Mouse (Mus musculus): ENCODE data around the gene Rbm6.

The Rbm6 gene

DNA sequence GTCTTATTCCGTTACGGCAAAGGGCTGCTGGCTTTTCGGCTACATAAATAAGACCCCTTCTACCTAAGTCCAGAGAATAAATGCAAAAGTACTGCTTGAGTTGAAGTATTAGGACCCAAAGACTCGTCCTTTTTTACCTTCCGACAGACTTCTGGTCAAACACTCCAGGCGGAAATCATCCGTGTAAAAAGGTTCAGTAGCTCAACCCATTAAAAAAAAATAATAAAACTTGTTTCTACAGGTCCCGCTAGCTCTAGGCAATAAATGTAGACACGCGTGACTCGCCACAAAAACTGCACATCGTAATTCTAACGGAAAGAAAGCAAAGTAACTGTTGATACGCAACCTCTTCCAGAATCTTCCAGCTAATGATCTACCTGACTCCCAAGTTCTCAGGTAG lies at the start of gene Rbm6:
Gene Rbm6 (minus strand): TSS at position 101 of the 400 bp plus-strand sequence.
- CTCF ChIA-PET, result interaction anchor here in 3 of 4 experiments (0.7 to 2.4 kb wide), 14 partner anchors 15 to 412 kb away, joined by 3 to 8 read pairs (median 4); partner anchors contain the start of genes Amigo3 (in 1 of the 3) and Mon1a (in 1 of the 3)

DNA sequence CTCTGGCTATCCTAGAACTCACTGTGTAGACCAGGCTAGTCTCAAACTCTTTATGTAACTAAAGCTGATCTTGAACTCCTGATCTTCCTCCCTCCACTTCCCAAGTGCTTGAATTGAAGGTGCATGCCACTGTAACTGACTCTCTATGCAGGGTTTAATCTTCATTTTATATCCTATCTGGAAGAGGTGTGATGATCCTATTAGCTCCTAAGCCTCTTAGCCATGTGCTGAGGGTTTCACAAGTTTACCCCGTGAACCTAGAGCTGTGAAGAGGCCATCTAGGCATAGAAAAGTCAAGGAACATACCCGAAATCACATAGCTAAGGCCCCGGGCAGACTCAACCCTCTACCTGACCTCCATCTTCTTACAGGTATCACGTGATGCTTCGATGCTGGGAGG lies 46.4 kb upstream of the Rbm6 start:
- POLR2A ChIA-PET, result interaction anchor here in 3 of 4 experiments (0.6 to 9.2 kb wide), 8 partner anchors 10 to 43 kb away, joined by 3 to 63 read pairs (median 3); partner anchors contain the start of genes Mst1r (in 2 of the 3) and Camkv (in 1 of the 3)

More for the DNA sequence above, at the start of gene Rbm6:
- POLR2A ChIA-PET, result interaction anchor here (0.6 to 3.3 kb wide), 53 partner anchors 9 to 1051 kb away, joined by 3 to 39 read pairs (median 4); partner anchors contain the start of genes Mon1a (in 4 of the 4), Ip6k1 (in 2 of the 4), Apeh (in 1 of the 4) and Gmppb (in 1 of the 4)

DNA sequence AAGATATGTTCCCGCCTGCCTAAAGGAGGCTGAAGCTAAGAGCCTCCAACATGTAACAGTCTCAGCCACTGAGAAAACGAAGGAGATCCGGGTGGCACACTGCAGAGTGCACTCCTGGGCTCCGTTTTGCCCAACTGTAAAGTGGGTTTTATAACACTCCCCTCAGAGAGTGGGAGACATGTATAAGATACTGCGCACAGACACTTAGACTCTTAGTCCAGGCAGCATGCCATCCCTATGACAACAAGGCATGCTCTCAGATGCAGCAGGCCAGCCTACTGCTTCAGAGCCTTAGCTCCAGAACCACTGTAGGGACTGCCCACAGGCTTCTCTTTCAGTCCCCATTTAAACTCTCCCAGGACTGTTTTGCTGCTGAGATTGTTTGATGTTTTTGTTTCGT lies 45.8 kb upstream of the Rbm6 start:
- POLR2A ChIA-PET, result interaction anchor here in 3 of 4 experiments (0.6 to 9.2 kb wide), 6 partner anchors 10 to 44 kb away, joined by 3 to 63 read pairs (median 3); partner anchors contain the start of gene Mst1r (in 1 of the 3)
- CTCF ChIA-PET, result interaction anchor here (0.6 to 6.2 kb wide), 9 partner anchors 12 to 247 kb away, joined by 3 to 38 read pairs (median 4); partner anchors contain the start of gene Mst1r (in 2 of the 4)

More for the DNA sequence above, 46.4 kb upstream of the Rbm6 start:
- CTCF ChIA-PET, result interaction anchor here in 3 of 4 experiments (0.6 to 6.2 kb wide), 8 partner anchors 12 to 175 kb away, joined by 3 to 38 read pairs (median 4); partner anchors contain the start of genes Mst1r (in 2 of the 3) and Apeh (in 1 of the 3)

DNA sequence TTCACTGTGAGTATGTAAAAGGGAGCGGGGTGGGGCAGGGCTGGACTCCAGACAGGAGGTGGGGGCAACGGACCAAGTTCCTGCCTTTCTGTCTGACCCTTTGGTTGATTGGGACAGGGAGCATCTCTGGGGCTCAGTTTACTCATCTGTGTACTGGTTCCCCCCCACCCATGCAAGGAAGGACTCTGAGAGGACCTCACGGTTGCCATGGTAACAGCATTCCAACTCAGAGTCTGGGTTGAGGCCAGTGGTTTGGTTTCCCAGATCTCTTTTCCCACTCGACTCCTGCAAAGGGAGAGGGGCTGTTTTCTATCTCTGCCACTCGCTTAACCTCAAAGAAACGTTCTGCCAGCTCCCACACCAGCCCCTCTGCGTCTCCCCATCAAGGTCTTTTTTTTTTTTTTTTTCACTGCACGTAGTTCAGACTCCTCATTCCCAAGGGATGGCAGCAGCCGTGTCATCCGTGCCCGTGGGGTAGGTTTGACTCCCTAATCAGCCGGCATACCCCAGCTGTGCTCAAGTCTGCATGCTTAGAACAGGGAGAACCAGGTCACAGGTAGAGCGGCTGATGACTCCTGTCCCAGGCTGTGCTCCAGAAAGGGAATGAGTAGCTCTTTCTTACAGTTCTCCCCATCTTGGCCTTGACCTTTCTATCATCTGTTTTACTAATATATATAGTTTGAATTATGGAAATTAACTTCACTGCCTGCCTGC lies 45.0 kb upstream of the Rbm6 start:
- ChIA-PET POLR2A (interaction anchor here in 3 of 4 experiments (0.6 to 9.2 kb wide), 8 partner anchors 8 to 283 kb away, joined by 3 to 63 read pairs (median 3); partner anchors contain the start of genes Gnai2 (in 1 of the 3), Inka1 (in 1 of the 3) and Mst1r (in 1 of the 3)), CTCF (interaction anchor here (0.6 to 6.2 kb wide), 8 partner anchors 12 to 247 kb away, joined by 3 to 38 read pairs (median 4); partner anchors contain the start of gene Mst1r (in 1 of the 4))

DNA sequence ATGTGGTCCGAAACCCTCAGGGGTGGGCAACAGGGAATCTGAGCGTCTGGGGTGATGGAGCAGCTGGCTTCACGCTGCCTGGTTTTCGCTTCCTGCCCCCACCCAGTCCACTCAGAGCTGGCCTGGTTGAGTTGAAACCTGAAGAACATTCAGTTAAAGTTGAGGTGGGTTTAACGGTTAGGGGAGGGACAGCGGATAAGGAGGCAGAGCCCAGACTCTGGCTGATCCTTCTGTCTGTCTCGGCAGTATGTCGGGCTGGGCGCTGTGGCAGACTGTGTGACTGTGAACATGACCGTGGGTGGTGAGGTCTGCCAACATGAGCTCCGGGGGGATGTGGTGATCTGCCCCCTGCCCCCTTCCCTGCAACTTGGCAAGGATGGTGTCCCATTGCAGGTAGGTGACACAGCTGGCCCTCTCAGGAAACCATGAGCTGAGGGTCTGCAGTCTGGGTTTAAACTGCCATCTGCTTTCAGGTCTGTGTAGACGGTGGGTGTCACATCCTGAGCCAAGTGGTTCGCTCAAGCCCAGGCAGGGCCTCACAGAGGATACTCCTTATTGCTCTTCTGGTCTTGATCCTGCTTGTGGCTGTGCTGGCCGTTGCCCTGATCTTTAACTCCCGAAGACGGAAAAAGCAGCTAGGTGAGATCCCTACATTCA lies 41.9 kb upstream of the Rbm6 start:
- ChIA-PET CTCF (interaction anchor here (0.5 to 6.2 kb wide), 14 partner anchors 8 to 222 kb away, joined by 3 to 38 read pairs (median 4); partner anchors contain the start of gene Mst1r (in 1 of the 4)), POLR2A (interaction anchor here in 2 of 4 experiments (0.6 to 1.6 kb wide), 9 partner anchors 8 to 71 kb away, joined by 3 to 4 read pairs (median 3); partner anchors contain the start of genes Inka1 (in 1 of the 2) and Mst1r (in 1 of the 2))

DNA sequence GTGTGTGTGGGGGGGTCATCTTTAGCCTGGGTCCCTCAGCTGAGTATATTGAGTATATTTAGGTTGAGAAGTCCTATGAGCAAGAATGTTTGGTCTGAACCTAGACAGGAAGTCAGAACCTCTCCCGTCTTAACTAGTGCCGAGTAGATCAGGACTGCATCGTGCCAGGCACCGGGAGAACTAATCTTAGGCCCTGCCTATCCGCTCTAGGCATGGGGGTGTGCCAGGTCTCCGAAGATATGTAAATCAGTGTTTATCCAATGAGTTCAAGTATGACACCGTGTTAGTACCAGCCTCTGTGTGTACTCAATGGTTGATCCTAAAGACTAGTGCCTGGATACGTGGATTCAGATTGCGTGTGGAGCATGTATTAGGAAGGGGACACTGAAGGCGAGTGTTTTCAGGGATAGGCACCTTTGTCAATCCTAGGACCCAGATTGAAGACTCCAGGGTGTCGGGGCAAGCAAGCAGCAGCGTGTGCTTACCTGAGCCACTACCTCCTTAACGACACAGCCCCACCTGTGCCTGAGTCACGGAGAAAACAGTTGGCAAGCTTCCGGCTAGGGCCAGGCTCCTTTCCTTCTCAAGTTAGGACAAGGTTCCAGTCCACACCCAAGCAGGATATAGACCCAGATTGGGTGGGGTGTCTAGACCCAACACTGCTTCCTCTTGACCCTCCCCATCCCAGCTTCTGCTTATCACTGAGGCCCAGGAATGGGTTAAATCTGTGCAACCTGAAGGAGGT lies 37.2 kb upstream of the Rbm6 start:
- CTCF ChIA-PET, result interaction anchor here in 2 of 4 experiments (0.9 to 5.8 kb wide), 4 partner anchors 9 to 53 kb away, joined by 3 to 88 read pairs (median 3); no protein-coding TSS in a partner anchor
- POLR2A ChIA-PET, result interaction anchor here in 3 of 4 experiments (0.5 to 5.7 kb wide), 8 partner anchors 9 to 265 kb away, joined by 3 to 63 read pairs (median 3); partner anchors contain the start of gene Amigo3 (in 1 of the 3)

DNA sequence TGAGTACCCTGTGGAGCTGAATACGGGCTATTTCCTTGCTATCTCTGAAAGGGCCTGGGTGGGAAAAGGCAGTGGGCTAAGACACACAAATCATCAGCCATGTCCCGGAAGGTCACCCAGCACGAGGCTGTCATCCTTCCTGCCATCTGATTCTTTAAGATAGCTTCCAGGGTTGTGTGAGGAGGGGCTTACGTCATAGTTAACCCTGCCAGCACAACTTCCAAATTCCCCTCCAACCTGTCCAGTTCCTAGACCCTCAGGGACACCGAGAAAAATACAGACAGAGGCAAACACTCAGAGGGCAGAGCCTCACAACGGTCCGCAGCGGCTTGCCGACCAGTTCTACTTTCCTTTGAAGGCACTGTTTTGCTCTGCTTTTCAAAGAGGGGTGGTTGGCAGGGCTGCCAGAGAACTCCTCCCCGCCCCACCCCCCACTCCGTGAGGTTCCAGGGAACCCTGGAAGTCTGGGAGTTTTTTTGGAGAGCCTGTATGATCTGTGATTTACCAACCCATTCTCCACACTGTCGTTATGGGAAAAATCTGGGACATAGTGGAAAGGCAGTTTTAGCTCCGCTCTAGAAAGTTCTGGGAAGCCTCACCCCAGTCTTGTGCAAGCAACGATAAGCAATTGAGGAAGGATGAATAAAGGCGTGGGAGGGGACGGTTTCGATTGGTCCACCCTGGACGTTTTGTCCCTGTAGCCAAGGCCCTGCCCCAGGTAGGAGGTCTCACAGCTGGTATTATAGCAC lies 35.5 kb upstream of the Rbm6 start:
- ChIA-PET POLR2A (interaction anchor here in 2 of 4 experiments (0.6 to 5.7 kb wide), 12 partner anchors 12 to 192 kb away, joined by 3 to 63 read pairs (median 4); partner anchors contain the start of genes Amigo3 (in 1 of the 2), Gm20661 (in 1 of the 2) and Ip6k1 (in 1 of the 2)), CTCF (interaction anchor here (0.6 to 5.8 kb wide), 11 partner anchors 7 to 316 kb away, joined by 3 to 88 read pairs (median 4); no protein-coding TSS in a partner anchor)

DNA sequence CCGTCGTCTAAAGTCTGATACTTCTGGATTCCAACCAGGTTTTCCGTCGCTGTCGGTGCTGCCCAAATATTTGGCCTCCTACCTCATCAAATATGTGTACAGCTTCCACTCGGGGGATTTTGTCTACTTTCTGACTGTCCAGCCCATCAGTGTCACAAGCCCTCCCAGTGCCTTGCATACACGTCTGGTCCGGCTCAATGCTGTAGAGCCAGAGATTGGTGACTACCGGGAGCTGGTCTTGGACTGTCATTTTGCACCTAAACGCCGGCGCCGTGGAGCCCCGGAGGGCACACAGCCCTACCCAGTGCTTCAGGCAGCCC lies 34.7 kb upstream of the Rbm6 start:
- CTCF ChIA-PET, result interaction anchor here (0.5 to 7.8 kb wide), 20 partner anchors 10 to 1827 kb away, joined by 3 to 139 read pairs (median 5); partner anchors contain the start of genes Amigo3 (in 2 of the 4) and Gmppb (in 1 of the 4)

DNA sequence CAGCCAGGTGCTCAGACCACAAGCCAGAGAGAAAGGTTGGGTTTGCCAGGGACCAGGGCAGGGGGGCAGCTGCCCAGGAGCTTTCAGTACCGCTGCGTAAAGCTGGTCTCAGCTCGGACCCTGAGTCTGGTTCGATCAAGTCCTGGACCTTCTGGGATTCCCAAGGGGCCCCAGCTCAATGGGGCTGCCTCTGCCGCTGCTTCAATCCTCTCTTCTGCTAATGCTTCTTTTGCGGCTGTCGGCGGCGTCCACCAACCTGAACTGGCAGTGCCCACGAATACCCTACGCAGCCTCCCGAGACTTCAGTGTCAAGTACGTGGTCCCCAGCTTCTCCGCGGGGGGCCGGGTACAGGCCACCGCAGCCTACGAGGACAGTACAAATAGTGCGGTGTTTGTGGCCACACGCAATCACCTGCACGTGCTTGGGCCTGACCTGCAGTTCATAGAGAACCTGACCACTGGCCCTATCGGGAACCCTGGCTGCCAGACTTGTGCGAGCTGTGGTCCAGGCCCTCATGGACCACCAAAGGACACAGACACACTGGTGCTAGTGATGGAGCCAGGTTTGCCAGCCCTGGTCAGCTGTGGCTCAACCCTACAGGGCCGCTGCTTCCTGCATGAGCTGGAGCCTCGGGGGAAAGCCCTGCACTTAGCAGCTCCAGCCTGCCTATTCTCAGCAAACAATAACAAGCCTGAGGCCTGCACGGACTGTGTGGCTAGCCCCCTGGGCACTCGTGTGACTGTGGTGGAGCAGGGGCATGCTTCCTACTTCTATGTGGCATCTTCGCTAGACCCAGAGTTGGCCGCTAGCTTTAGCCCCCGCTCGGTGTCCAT lies 34.1 kb upstream of the Rbm6 start:
- ChIA-PET POLR2A (interaction anchor here (0.6 to 5.7 kb wide), 38 partner anchors 8 to 524 kb away, joined by 3 to 63 read pairs (median 4); partner anchors contain the start of genes Amigo3 (in 2 of the 4), Ip6k1 (in 2 of the 4), Rbm6 (in 2 of the 4) and Apeh (in 1 of the 4)), CTCF (interaction anchor here (0.5 to 7.8 kb wide), 43 partner anchors 9 to 1827 kb away, joined by 3 to 139 read pairs (median 4); partner anchors contain the start of genes Amigo3 (in 2 of the 4), Apeh (in 1 of the 4), Bsn (in 1 of the 4) and Gmppb (in 1 of the 4))

More for the DNA sequence above, 34.7 kb upstream of the Rbm6 start:
- POLR2A ChIA-PET, result interaction anchor here in 3 of 4 experiments (0.6 to 5.7 kb wide), 22 partner anchors 13 to 523 kb away, joined by 3 to 63 read pairs (median 4); partner anchors contain the start of genes Ip6k1 (in 2 of the 3), Rbm6 (in 2 of the 3), Amigo3 (in 1 of the 3) and Gm20661 (in 1 of the 3)

DNA sequence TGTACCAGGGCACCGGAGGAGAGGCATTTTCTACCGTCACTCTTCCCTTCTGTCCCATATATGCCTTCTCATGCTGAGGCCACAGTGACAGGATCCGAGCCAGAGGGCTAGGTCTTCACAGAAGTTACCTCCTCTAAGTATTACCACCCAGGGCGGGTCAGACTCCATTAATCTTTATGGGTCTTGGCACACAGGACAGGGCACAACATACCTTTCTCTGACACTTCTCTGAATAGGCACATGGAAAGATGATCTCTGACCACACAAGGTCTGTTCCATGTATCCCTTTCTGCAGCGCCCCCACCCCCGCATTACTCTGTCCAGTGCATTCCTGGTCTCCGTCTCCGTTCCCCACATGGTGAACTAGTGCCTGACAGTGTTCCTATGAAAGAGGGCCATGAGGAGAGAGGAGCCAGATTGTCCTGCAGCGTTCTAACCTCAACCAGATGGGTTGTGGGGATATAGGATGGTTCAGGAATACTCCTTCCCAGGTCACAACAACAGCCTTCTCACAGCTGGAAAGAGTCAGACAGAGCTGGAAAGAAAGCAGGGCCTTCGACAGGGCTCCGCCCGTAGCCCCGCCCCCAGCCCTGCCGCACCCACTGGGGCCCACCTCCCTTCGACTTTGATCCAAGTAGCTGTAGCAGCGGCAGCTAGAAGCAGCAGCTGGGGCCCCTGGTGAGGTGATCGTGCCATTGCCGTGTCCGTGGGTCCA lies 33.4 kb upstream of the Rbm6 start, which contains the start of gene Mst1r:
Gene Mst1r (plus strand): TSS at position 622 of the 715 bp plus-strand sequence.
- POLR2A ChIA-PET, result interaction anchor here in 3 of 4 experiments (0.6 to 5.7 kb wide), 33 partner anchors 9 to 294 kb away, joined by 3 to 63 read pairs (median 4); partner anchors contain the start of genes Amigo3 (in 2 of the 3), Ip6k1 (in 2 of the 3), Rbm6 (in 2 of the 3) and Apeh (in 1 of the 3)
- CTCF ChIA-PET, result interaction anchor here (0.6 to 7.8 kb wide), 41 partner anchors 8 to 378 kb away, joined by 3 to 139 read pairs (median 4); partner anchors contain the start of genes Amigo3 (in 2 of the 4), Apeh (in 1 of the 4), Bsn (in 1 of the 4) and Gmppb (in 1 of the 4)

DNA sequence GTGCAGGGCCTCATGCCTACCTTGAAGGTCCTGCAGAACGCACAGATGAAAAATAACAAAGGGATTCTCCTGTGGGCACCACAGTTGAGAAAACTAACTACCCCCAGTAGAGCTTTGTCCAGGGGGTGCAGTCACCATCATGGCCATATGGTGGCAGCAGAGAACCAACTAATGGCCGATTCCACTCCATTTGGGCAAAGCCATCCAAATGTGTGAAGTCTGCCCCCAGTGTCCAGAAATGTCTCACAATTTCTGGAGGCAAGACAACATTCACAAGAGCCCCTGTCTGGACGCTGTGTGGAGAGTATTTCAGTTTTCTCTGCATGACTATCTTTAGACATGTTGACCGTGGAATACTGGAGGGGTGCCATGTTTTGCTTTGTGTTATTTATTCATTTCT lies 31.7 kb upstream of the Rbm6 start:
- ChIA-PET POLR2A (interaction anchor here in 3 of 4 experiments (0.5 to 5.6 kb wide), 28 partner anchors 10 to 271 kb away, joined by 3 to 43 read pairs (median 4); partner anchors contain the start of genes Inka1 (in 3 of the 3), Amigo3 (in 2 of the 3) and Gmppb (in 1 of the 3)), CTCF (interaction anchor here (0.5 to 7.8 kb wide), 105 partner anchors 9 to 380 kb away, joined by 3 to 139 read pairs (median 4); partner anchors contain the start of genes Amigo3 (in 4 of the 4), Inka1 (in 3 of the 4), Ip6k1 (in 2 of the 4) and Mon1a (in 2 of the 4))

DNA sequence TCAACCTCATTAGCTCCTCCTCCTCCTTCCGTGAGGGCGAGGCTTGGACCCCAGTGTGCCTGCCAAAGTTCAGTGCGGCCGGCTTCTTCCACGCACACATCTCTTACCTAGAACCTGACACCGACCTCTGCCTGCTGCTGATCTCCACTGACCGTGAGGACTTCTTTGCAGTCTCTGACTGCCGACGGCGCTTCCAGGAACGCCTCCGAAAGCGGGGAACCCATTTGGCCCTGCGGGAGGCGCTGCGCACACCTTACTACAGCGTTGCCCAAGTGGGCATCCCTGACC lies 28.5 kb upstream of the Rbm6 start:
- POLR2A ChIA-PET, result interaction anchor here in 3 of 4 experiments (0.7 to 3.4 kb wide), 56 partner anchors 8 to 299 kb away, joined by 3 to 25 read pairs (median 5); partner anchors contain the start of genes Amigo3 (in 3 of the 3), Apeh (in 3 of the 3), Gmppb (in 3 of the 3) and Inka1 (in 3 of the 3)
- CTCF ChIA-PET, result interaction anchor here (0.5 to 7.8 kb wide), 127 partner anchors 8 to 389 kb away, joined by 3 to 139 read pairs (median 4); partner anchors contain the start of genes Amigo3 (in 3 of the 4), Gm20661 (in 3 of the 4), Gmppb (in 3 of the 4) and Mon1a (in 3 of the 4)

DNA sequence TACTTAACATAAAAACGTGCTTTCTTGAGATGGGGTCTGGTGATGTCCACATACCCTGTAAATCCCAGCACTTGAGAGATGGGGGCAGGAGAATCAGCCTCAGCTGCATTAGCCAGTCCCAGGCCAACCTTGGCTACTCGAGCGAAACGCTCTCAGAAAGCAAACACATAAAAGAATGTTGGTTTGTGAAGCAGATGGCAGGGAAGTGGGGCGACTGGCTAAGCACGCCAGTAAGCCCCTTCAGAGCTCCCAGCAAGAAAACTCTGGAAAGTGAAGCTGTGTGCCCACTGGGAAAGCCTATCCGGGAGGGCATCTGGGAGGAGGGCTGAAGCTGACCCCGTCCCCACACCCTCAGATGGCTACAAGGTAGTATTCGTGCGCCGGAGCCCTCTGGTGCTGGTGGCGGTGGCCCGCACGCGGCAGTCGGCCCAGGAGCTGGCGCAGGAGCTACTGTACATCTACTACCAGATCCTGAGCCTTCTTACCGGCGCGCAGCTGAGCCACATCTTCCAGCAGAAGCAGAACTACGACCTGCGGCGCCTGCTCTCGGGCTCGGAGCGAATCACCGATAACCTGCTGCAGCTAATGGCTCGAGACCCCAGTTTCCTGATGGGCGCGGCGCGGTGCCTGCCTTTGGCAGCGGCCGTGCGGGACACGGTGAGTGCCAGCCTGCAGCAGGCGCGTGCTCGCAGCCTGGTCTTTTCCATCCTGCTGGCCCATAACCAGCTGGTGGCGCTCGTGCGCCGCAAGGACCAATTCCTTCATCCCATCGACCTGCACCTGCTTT lies 28.0 kb upstream of the Rbm6 start:
- CTCF ChIA-PET, result interaction anchor here (0.5 to 7.8 kb wide), 128 partner anchors 8 to 389 kb away, joined by 3 to 139 read pairs (median 4); partner anchors contain the start of genes Amigo3 (in 3 of the 4), Gm20661 (in 3 of the 4), Gmppb (in 3 of the 4) and Mon1a (in 3 of the 4)
- POLR2A ChIA-PET, result interaction anchor here (0.5 to 3.4 kb wide), 59 partner anchors 8 to 323 kb away, joined by 3 to 25 read pairs (median 4); partner anchors contain the start of genes Amigo3 (in 3 of the 4), Apeh (in 3 of the 4), Gmppb (in 3 of the 4) and Inka1 (in 3 of the 4)

Measured in embryonic stem cell, embryonic (primary cell).